Mouse (Mus musculus): Measurements from ENCODE around the gene Zfp513.
A peak's percentile ranks its signal among the peaks of the same experiment; 100 is the strongest.

Zfp513 gene

GRCm38 (mm10) chr5:31168630-31169029 is 33.5 kb downstream of the Zfp513 start:
- DNase-seq (ENCODE audit: low spot score in 2 of 2) = no peak

DNA sequence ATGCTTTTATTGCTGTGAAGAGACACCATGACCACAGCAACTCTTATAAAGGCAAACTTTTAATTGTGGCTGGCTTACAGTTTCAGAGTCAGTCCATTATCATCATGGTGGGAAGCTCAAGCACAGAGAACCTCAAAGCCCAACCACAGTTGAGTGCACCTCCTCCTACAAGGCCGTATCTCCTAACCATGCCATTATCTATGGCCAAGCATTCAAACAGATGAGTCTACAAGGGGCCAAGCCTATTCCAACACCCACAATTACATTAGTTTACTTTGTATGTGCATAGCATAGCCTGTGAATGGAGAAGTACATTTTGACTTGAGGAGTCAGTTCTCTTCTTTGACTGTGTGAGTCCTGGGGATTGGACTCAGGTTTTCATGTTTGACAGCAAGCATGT is 37.2 kb downstream of the Zfp513 start:
- DNase-seq (ENCODE audit: low spot score in 2 of 2) = no peak

GRCm38 (mm10) chr5:31162462-31162861 is 39.6 kb downstream of the Zfp513 start:
- no peak for DNase-seq (ENCODE audit: low spot score in 2 of 2)

DNA sequence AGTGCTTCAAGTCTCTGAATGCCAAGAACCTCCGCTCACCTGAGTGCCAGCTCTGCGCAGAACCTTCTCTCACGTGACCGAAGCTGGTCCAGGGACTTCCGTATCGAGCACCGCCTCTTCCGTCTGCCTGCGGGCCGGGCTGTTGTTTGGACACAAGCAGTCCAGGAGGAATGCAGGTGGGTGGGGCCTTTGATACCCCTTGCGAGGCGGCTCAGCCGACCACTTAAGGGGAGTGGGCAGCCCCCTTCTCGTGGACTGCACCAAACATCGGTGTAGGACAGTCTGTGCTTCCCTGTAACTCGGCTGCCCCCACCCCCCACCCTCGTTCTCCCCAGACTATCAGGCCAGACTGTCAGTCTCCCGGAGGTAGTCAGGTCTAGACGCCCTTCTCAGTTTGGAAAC is 48.0 kb downstream of the Zfp513 start, which contains the start of gene Mpv17:
Gene Mpv17, minus strand, starts transcription at position 100 of the 402 bp plus-strand sequence.
- DNase-seq (ENCODE audit: low spot score in 2 of 2) = peak; percentile 70 to 78

DNA sequence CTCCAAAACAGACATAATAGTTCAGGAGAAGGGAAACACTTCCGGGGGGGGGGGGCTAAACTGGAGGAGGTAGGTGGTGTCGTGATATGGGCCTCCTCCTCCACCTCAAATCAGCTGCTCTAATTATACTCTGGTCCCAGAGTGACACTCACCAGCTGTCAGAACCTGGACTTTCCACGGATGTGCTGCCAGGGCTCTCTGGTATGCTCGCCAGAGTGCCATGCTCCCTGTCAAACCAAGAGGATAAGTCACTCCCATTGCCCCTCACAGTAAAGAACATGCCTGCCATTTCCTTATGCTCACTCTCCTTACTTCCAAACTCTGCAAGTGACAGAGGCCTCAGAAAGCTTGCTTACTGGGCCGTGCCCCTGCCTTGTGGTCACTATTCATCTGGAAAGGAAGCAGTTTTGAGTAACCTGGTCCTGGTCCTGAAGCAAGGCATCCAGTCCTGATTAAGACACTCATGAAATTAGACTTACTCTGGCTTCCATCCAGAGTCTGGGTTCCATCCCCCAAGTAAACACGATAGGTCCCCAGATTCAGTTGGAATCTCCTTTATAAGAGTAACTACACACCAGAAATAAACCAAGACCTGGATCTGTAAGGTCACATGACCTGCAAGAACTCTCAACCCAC is 48.5 kb downstream of the Zfp513 start:
- DNase-seq (ENCODE audit: low spot score in 2 of 2) = peak in 1 of 2 experiments; percentile 12

DNA sequence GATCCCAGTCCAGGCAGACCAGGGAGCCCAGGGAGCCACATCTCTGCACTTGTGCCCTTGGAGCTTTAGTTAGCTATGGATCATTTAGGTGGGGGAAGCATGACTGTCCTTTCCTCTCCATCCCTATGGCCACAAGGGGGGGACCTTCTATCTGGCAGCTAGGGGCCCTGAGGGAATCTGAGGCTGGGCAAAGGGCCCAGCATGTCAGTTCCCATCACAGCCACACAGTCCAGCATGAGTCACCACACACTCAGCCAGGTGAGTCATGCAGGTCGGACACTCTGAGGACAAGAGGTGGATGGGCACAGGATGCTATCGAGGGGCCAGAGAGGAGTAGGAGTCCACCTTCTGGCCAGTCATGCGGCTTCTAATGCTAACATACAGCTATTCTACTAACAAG is 50.4 kb downstream of the Zfp513 start:
- DNase-seq (ENCODE audit: low spot score in 2 of 2) = no peak

DNA sequence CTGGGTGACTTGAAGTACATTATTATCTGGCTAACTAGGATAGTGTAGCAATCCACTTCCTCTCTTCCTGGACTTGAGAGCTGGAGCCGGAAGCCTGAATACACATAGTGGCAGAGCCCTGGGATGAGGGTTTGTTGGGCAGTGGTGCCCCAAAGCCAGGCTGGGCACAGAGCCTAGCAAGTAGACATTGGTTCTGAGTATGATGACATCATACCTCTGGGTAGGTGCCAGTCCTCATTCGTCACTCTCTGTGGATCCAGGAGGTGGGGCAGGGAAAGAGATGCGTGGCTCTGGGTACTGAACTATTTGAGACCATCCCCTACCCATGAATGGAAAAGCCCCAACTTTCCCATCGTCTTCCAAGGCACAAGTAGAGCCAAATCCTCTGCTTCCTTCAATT is 52.3 kb downstream of the Zfp513 start:
- DNase-seq (ENCODE audit: low spot score in 2 of 2) = no peak
